Mouse (Mus musculus) neural tube, embryonic 13.5 days (tissue): ENCODE results near the gene Btnl1. TPM values are rescaled to one million over a fixed set of nuclear protein-coding genes. Genes with fewer than 3 reads are reported as not detected.
A peak's percentile ranks its signal among the peaks of the same experiment; 100 is the strongest.

Experiments used
- ATAC-seq: fragments of 200-750 bp; cut with Nextera tagmentation; 2 replicates; pipeline ENCODE4 v1.8.0; 2017; ENCODE audit warnings: low read depth, mild to moderate bottlenecking, moderate TSS enrichment, moderate library complexity
- H3K27ac ChIP-seq: fragments of 300-500 bp; sonication (generic); replicated peaks from 2 replicates; pipeline ENCODE4 v1.5.1; 2015; ENCODE audit warnings: moderate library complexity, mild to moderate bottlenecking, inconsistent platforms
- H3K27me3 ChIP-seq: fragments of 300-500 bp; sonication (generic); 2 replicates; pipeline ENCODE4 v1.6.1; 2015; ENCODE audit warnings: mild to moderate bottlenecking, inconsistent platforms
- H3K36me3 ChIP-seq: fragments of 300-500 bp; sonication (generic); 2 replicates; pipeline ENCODE4 v1.6.1; 2015; ENCODE audit warnings: mild to moderate bottlenecking, inconsistent platforms
- H3K4me1 ChIP-seq: fragments of 300-500 bp; sonication (generic); replicated peaks from 2 replicates; pipeline ENCODE4 v1.6.1; 2015; ENCODE audit warnings: inconsistent platforms
- H3K4me2 ChIP-seq: fragments of 300-500 bp; sonication (generic); 2 replicates; pipeline ENCODE4 v1.6.1; 2015; ENCODE audit warnings: inconsistent platforms, mild to moderate bottlenecking, moderate library complexity
- H3K4me3 ChIP-seq: fragments of 300-500 bp; sonication (generic); 2 replicates; pipeline ENCODE4 v1.5.1; 2015; ENCODE audit warnings: mild to moderate bottlenecking, inconsistent platforms
- H3K9ac ChIP-seq: fragments of 300-500 bp; sonication (generic); 2 replicates; pipeline ENCODE4 v1.6.1; 2015; ENCODE audit warnings: moderate library complexity, mild to moderate bottlenecking, inconsistent platforms
- H3K9me3 ChIP-seq: fragments of 300-500 bp; sonication (generic); 2 replicates; pipeline ENCODE4 v1.6.1; 2016; ENCODE audit warnings: inconsistent platforms
- WGBS: fragments of 180-500 bp; shearing (Covaris S2); methylation state at CpG from one replicate; pipeline ENCODE4 v1.1.7; 2015; 5-methylcytosine and 5-hydroxymethylcytosine counted together
- polyA plus RNA-seq: library from polyadenylated mRNA; unstranded; fragments of >200 nt; fragmentation: Nextera tagmentation; extraction: Ambion mirVana; gene quantifications from 2 replicates; pipeline ENCODE4 v1.2.1, GENCODE M21; 2015

Gene Btnl1
- polyA plus RNA-seq, 1 experiment from 2014 or later = not detected

GRCm38 (mm10) chr17:34391507-34391906 is 14.6 kb downstream of the Btnl1 start:
- 73% methylated on average over 7 of the region's 7 CpGs for WGBS

DNA sequence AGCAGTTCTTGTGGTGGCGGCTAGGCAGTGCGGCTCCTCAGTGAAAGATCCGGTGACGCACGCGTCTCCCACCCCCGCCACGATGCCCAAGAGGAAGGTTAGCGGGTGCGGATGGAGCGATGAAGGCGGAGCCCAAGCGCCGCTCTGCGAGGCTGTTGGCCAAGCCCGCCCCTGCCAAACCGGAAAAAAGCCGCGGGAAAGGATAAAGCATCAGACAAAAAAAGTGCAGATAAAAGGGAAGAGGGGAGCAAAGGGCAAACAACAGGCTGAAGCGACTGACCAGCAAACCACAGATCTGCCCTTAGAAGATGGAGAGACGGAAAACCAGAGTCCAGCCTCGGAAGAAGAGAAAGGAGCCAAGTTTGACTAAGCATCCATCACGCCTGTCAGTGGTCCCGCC is 15.4 kb downstream of the Btnl1 start:
- ATAC-seq = no peak
- H3K4me2 ChIP-seq = peak overlapping the region; percentile 60
- H3K9me3 ChIP-seq = no peaks in the 10 kb centered on the region
- H3K27me3 ChIP-seq = 0 out of 2 replicates have a peak, but pooled peaks cover 6% of the 10 kb centered on the region
- peak overlapping the region; percentile 38 for H3K9ac ChIP-seq
- H3K4me1 ChIP-seq = 0 out of 2 replicates have a peak, but pooled peaks cover 6% of the 10 kb centered on the region
- H3K27ac ChIP-seq = no peak overlapping the region
- 4% methylated on average over 24 of the region's 24 CpGs for WGBS
- H3K4me3 ChIP-seq = peak overlapping the region; percentile 35
- H3K36me3 ChIP-seq = no peaks in the 10 kb centered on the region

More at GRCm38 (mm10) chr17:34391507-34391906, 14.6 kb downstream of the Btnl1 start:
- no peaks in the 10 kb centered on the region for H3K36me3 ChIP-seq
- H3K4me2 ChIP-seq = peak overlapping the region; percentile 60; the same call in 1 of the 2 replicates
- H3K27ac ChIP-seq = no peak overlapping the region
- no peak for ATAC-seq
- H3K4me1 ChIP-seq = 0 out of 2 replicates have a peak, but pooled peaks cover 6% of the 10 kb centered on the region
- no peak overlapping the region for H3K4me3 ChIP-seq
- H3K27me3 ChIP-seq = 0 out of 2 replicates have a peak, but pooled peaks cover 6% of the 10 kb centered on the region
- H3K9me3 ChIP-seq = no peaks in the 10 kb centered on the region
- no peak overlapping the region for H3K9ac ChIP-seq

GRCm38 (mm10) chr17:34397357-34397756 is 20.4 kb downstream of the Btnl1 start:
- H3K9ac ChIP-seq = no peak overlapping the region

DNA sequence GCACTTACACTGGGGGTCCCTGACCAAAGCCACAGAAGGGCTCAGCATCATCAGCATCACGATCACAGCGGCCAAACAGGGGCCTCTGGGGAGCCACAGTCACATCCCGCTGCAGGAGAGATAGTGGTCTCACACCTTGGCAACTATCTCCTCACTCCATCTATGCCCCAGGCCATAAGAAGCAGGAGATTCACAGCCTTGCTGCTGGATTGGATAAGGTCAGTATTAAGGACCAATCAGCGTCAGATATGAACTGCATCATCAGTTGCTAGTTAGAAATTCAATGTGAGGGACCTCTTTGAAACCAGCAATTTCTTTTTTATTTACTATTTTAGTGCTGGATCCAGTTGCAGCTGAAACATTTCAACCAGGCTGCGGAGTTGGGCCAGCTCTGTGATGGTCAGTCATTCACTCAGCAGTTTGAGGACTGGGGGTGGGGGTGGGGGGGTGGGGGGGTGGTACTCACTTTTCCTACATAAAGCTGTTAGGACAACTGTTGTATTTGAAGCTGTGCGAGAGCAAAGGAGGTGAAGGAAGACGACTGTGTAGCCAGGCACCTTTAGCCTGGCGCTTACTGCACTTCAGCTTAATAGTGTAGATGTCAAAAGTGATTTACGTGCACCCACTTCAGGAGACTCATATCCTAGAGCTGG is 21.3 kb downstream of the Btnl1 start:
- peak; percentile 86 for ATAC-seq
- Histone ChIP-seq H3K27ac (peak overlapping the region; percentile 99), H3K4me3 (peak overlapping the region; percentile 55), H3K36me3 (no peaks in the 10 kb centered on the region), H3K27me3 (no peaks in the 10 kb centered on the region), H3K4me1 (peaks cover 5% of the 10 kb centered on the region; the same call in 1 of the 2 replicates), H3K9ac (0 out of 2 replicates have a peak overlapping the region, but pooled peaks have one; percentile 12), H3K9me3 (no peaks in the 10 kb centered on the region), H3K4me2 (peak overlapping the region; percentile 63)
- WGBS = 16% methylated on average over 9 of the region's 9 CpGs

More at GRCm38 (mm10) chr17:34397357-34397756, 20.4 kb downstream of the Btnl1 start:
- H3K27me3 ChIP-seq = no peaks in the 10 kb centered on the region
- H3K36me3 ChIP-seq = no peaks in the 10 kb centered on the region
- no peak overlapping the region for H3K4me2 ChIP-seq
- H3K4me3 ChIP-seq = no peak overlapping the region
- peaks cover 7% of the 10 kb centered on the region; the same call in 1 of the 2 replicates for H3K4me1 ChIP-seq
- H3K9me3 ChIP-seq = no peaks in the 10 kb centered on the region
- WGBS = 68% methylated on average over 5 of the region's 5 CpGs
- H3K27ac ChIP-seq = no peak overlapping the region
- ATAC-seq = no peak

DNA sequence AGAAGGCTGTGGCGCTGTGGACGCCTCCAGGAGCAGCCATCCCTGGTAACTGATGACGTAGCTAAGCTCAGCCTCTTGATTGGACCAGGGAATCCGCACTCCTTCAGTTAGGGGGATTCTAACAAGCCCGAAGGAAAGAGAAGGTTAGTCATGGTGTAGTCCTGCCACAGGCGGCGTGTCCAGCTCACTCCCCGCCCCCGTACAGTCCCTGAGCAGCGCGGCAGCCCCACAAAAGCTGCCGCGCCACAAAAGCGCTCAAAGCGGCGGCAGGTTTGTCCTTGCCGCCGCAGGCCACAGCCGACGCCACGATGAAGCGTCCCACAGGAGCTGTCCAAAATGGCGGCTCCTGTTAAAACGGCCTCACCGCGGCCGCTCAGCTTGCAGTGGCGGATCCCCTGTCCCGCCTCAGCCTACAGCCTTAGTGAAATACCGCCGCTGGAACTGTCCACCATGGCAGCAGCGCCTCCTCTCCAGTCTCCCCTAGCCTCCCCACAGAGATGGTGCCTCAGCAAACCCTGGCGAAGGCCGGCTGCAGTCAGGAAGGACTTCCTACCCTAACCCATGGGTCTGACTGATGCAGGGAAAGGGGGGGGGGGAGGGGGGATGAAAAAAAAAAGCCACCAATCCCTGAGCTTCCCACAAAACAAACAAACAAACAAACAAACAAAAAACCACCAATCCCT is 21.9 kb downstream of the Btnl1 start, which contains the start of gene BC051142:
TSS of gene BC051142 (plus strand) at position 110 of the 683 bp plus-strand sequence.
- Histone ChIP-seq H3K4me3 (peak within 1 kb of the TSS; percentile 55), H3K4me1 (peaks cover 5% of the 10 kb centered on the region; the same call in 1 of the 2 replicates), H3K9me3 (no peaks in the 10 kb centered on the region), H3K4me2 (peak within 1 kb of the TSS; percentile 63), H3K27me3 (no peaks in the 10 kb centered on the region), H3K9ac (peak within 1 kb of the TSS; percentile 81), H3K36me3 (no peaks in the 10 kb centered on the region), H3K27ac (peak within 1 kb of the TSS; percentile 99)
- peak; percentile 99 for ATAC-seq
- WGBS = 6% methylated on average over 34 of the region's 34 CpGs

DNA sequence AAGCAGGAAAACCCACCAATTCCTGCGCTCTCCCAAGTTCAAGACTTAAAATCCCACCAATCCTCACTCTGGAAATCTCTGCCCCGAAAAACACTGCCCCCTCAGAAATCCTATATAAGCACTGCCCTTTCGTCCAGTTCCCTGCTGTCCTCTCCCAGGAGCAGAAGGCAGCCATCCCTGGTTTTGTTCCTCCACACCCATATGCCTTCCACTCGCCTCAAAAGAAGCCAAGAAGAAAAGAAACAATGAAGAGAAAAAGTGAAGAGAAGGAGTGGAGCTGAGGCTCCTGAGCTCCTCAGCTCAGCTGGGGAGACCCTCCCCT is 22.4 kb downstream of the Btnl1 start:
- Histone ChIP-seq H3K27ac (peak overlapping the region; percentile 99), H3K9me3 (no peaks in the 10 kb centered on the region), H3K36me3 (no peaks in the 10 kb centered on the region), H3K4me3 (peak overlapping the region; percentile 55), H3K4me2 (peak overlapping the region; percentile 63), H3K9ac (peak overlapping the region; percentile 81), H3K27me3 (no peaks in the 10 kb centered on the region), H3K4me1 (peaks cover 5% of the 10 kb centered on the region; the same call in 1 of the 2 replicates)
- 47% methylated on average over 4 of the region's 4 CpGs for WGBS
- no peak for ATAC-seq

GRCm38 (mm10) chr17:34411117-34411516 is 34.2 kb downstream of the Btnl1 start:
- ATAC-seq = peak; percentile 50; the same call in 1 of the 2 replicates
- 20% methylated on average over 6 of the region's 6 CpGs for WGBS

DNA sequence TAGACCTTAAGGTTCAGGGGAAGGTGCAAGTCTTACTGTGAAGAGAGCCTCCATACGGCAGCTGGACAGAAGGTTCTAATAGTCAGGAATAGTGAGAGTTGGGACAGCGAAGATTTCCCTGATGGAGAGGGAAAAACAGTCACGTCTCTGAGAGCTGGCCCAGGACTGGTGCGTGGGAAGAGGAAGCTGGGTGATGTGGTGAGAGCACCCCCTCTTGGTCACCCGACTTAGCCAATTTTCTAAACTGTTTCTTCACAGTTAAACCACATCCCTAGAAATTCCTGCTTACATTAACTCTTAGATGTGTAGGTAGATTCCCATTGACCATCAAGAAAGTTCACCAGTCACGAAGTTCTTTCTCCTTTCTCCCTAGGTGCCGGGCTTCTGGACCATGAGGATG is 43.1 kb downstream of the Btnl1 start:
- Histone ChIP-seq H3K27me3 (no peaks in the 10 kb centered on the region), H3K27ac (no peak overlapping the region), H3K4me3 (no peak overlapping the region), H3K4me2 (no peak overlapping the region), H3K9ac (no peak overlapping the region), H3K9me3 (no peaks in the 10 kb centered on the region), H3K4me1 (no peaks in the 10 kb centered on the region), H3K36me3 (no peaks in the 10 kb centered on the region)
- 74% methylated on average over 7 of the region's 7 CpGs for WGBS
- ATAC-seq = no peak

More at GRCm38 (mm10) chr17:34411117-34411516, 34.2 kb downstream of the Btnl1 start:
- no peaks in the 10 kb centered on the region for H3K9me3 ChIP-seq
- H3K27me3 ChIP-seq = peaks cover 10% of the 10 kb centered on the region; the same call in 1 of the 2 replicates
- H3K4me2 ChIP-seq = no peak overlapping the region
- no peak overlapping the region for H3K9ac ChIP-seq
- H3K27ac ChIP-seq = no peak overlapping the region
- no peaks in the 10 kb centered on the region for H3K36me3 ChIP-seq
- no peak overlapping the region for H3K4me3 ChIP-seq
- no peaks in the 10 kb centered on the region for H3K4me1 ChIP-seq

GRCm38 (mm10) chr17:34427597-34427996 is 50.7 kb downstream of the Btnl1 start:
- Histone ChIP-seq H3K4me2 (no peak overlapping the region), H3K4me3 (no peak overlapping the region), H3K9me3 (no peaks in the 10 kb centered on the region), H3K27ac (no peak overlapping the region), H3K36me3 (no peaks in the 10 kb centered on the region), H3K27me3 (no peaks in the 10 kb centered on the region), H3K4me1 (no peaks in the 10 kb centered on the region), H3K9ac (no peak overlapping the region)
- ATAC-seq = no peak

Other genes with a start within 250 kb of the Btnl1 start
- gene H2-DMb2, start 233.8 kb upstream of the Btnl1 start, polyA plus RNA-seq = not detected in 2 replicates
- gene H2-DMb1, start 224.1 kb upstream of the Btnl1 start, polyA plus RNA-seq = not detected in 2 replicates
- gene Tap1, start 189.6 kb upstream of the Btnl1 start, polyA plus RNA-seq = 0.60 and 1.4 TPM in 2 replicates
- gene Psmb9, start 189.4 kb upstream of the Btnl1 start, polyA plus RNA-seq = 0.98 and 1.2 TPM in 2 replicates
- gene Psmb8, start 179.4 kb upstream of the Btnl1 start, polyA plus RNA-seq = 2.6 and 3.5 TPM in 2 replicates
- gene Tap2, start 173.6 kb upstream of the Btnl1 start, polyA plus RNA-seq = 0.95 and 1.5 TPM in 2 replicates
- not detected in 2 replicates for gene H2-Ob, start 138.2 kb upstream of the Btnl1 start, polyA plus RNA-seq
- 1.2 and 2.3 TPM in 2 replicates for gene H2-Ab1, start 119.4 kb upstream of the Btnl1 start, polyA plus RNA-seq
- gene H2-Aa, start 89.3 kb upstream of the Btnl1 start, polyA plus RNA-seq = 0.36 and 0.63 TPM in 2 replicates
- 2.8 and 2.9 TPM in 2 replicates for gene H2-Eb1, start 71.3 kb upstream of the Btnl1 start, polyA plus RNA-seq
- gene H2-Eb2, start 51.5 kb upstream of the Btnl1 start, polyA plus RNA-seq = 0.13 and 0.25 TPM in 2 replicates
- not detected in 2 replicates for gene Btnl2, start 22.3 kb upstream of the Btnl1 start, polyA plus RNA-seq
- 2.7 and 2.8 TPM in 2 replicates for gene BC051142, start 21.7 kb downstream of the Btnl1 start, polyA plus RNA-seq
- not detected in 2 replicates for gene Btnl4, start 100.2 kb downstream of the Btnl1 start, polyA plus RNA-seq
- gene Btnl6, start 140.2 kb downstream of the Btnl1 start, polyA plus RNA-seq = not detected in 2 replicates
- 5.4 and 9.5 TPM in 2 replicates for gene Notch4, start 187.1 kb downstream of the Btnl1 start, polyA plus RNA-seq
- gene Gpsm3, start 212.7 kb downstream of the Btnl1 start, polyA plus RNA-seq = 4.8 and 5.3 TPM in 2 replicates
- 9.2 and 10.2 TPM in 2 replicates for gene Pbx2, start 214.1 kb downstream of the Btnl1 start, polyA plus RNA-seq
- 2.0 and 2.2 TPM in 2 replicates for gene Ager, start 220.7 kb downstream of the Btnl1 start, polyA plus RNA-seq
- gene Rnf5, start 226.6 kb downstream of the Btnl1 start, polyA plus RNA-seq = 260 and 270 TPM in 2 replicates
- gene Agpat1, start 227.1 kb downstream of the Btnl1 start, polyA plus RNA-seq = 89.5 and 99.6 TPM in 2 replicates
- gene Egfl8, start 238.8 kb downstream of the Btnl1 start, polyA plus RNA-seq = 21.8 and 28.4 TPM in 2 replicates